ENCODE assay signal across 33 mouse cellular contexts in the genomic region with DNA sequence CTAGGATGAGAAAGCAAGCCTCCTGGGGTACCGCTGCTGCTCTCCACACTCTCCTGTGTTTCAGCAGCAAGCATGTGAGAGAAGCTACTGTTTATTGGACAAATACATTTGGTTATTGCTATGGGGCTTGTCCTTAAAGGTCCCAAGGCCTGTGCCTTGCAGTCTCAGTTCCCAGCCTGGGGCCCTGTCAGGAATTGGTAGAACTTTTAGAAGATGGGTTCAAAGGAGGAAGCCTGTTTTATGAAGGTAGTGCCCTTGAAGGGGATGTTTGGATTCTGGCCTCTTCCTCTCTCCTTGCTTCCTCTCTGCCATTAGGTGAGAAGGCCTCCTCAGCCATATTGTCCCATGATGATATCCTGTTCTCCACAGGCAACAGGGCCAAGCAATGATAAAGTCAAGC.
"Had no signal": no experiment of that assay in that cellular context is flagged by ENCODE, and none has a peak within 500 bp of the region (broad histone marks: within the 10 kb centered on the region; RNA-seq: fewer than 3 reads in every experiment).

No protein-coding gene starts in this region.

- H3K9ac ChIP-seq: heart, embryonic 12.5 days; heart, embryonic 13.5 days; heart, embryonic 15.5 days; hindbrain, embryonic 12.5 days; hindbrain, embryonic 13.5 days; hindbrain, embryonic 14.5 days; hindbrain, embryonic 15.5 days; intestine, embryonic 15.5 days; kidney, embryonic 15.5 days had no signal

- DNase-seq: heart, postnatal 10 days; heart, postnatal 14 days; heart, postnatal 4 days; kidney, adult 11 months; kidney, adult 18-20 months; kidney, adult 2 months; kidney, adult 8-10 months; kidney, adult 9 months; kidney, postnatal 10 days; kidney, postnatal 14 days; kidney, postnatal 25 days; kidney, postnatal 36 days; kidney, postnatal 4 days; layer of hippocampus, adult 9-11 months; layer of hippocampus, postnatal 36 days had no signal

- H3K9me3 ChIP-seq: heart, embryonic 12.5 days; heart, embryonic 13.5 days; heart, embryonic 15.5 days; hindbrain, embryonic 10.5 days; hindbrain, embryonic 12.5 days; hindbrain, embryonic 13.5 days; hindbrain, embryonic 15.5 days; intestine, embryonic 15.5 days; kidney, embryonic 15.5 days had no signal

- H3K36me3 ChIP-seq: heart, embryonic 12.5 days; heart, embryonic 13.5 days; heart, embryonic 15.5 days; hindbrain, embryonic 10.5 days; hindbrain, embryonic 12.5 days; hindbrain, embryonic 13.5 days; hindbrain, embryonic 15.5 days; intestine, embryonic 15.5 days; kidney, embryonic 15.5 days had no signal

- H3K27ac ChIP-seq: heart, embryonic 13.5 days; heart, embryonic 15.5 days; hindbrain, embryonic 10.5 days; hindbrain, embryonic 12.5 days; hindbrain, embryonic 13.5 days; hindbrain, embryonic 14.5 days; hindbrain, embryonic 15.5 days; hindbrain, postnatal 0 days; intestine, embryonic 15.5 days; kidney, embryonic 15.5 days; kidney, postnatal 0 days; layer of hippocampus, adult 2 months; left cerebral cortex, adult 2 months had no signal

- ATAC-seq: hindbrain, embryonic 16.5 days; hindbrain, postnatal 0 days; inflammation-experienced regulatory T-cells, adult 6 months; intestine, embryonic 15.5 days; intestine, embryonic 16.5 days; intestine, postnatal 0 days had no signal

- H3K4me3 ChIP-seq: heart, embryonic 12.5 days; heart, embryonic 13.5 days; heart, embryonic 15.5 days; hindbrain, embryonic 10.5 days; hindbrain, embryonic 12.5 days; hindbrain, embryonic 13.5 days; hindbrain, embryonic 15.5 days; intestine, embryonic 15.5 days; kidney, embryonic 15.5 days; layer of hippocampus, adult 2 months; left cerebral cortex, adult 2 months had no signal

- H3K27me3 ChIP-seq: heart, embryonic 12.5 days; heart, embryonic 13.5 days; heart, embryonic 15.5 days; hindbrain, embryonic 12.5 days; hindbrain, embryonic 13.5 days; hindbrain, embryonic 15.5 days; intestine, embryonic 15.5 days; kidney, embryonic 15.5 days had no signal

- H3K4me2 ChIP-seq: heart, embryonic 12.5 days; heart, embryonic 13.5 days; heart, embryonic 15.5 days; hindbrain, embryonic 12.5 days; hindbrain, embryonic 13.5 days; hindbrain, embryonic 14.5 days; hindbrain, embryonic 15.5 days; intestine, embryonic 15.5 days; kidney, embryonic 15.5 days had no signal
